In the genomic region with DNA sequence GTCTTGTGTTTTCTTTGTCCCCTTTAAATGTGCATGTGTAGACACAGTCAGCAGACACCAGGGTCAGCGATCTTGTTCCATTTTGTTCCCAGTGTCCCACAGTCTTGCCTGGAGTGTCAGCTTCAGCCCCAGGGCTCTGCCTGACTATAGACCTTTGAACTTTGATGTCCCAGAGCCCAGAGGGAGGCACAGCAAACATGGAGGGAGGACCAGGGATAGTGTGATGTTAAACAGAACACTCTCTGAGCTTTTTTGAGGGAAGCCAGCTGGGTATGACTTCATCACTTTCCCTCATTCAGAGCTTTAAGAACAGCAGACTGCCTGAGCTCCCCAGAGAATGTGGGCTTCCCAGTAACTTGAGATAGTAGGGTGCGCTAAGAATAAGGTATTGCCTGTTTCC, we compare ENCODE assay signal across 18 mouse cellular contexts. TPM values are rescaled to one million over a fixed set of nuclear protein-coding genes. Genes with fewer than 3 reads are reported as not detected.
DNase-seq lines count a peak whose midpoint lies in the region; ATAC-seq and TF ChIP-seq lines count a peak whose summit lies in the region.
"Had no signal": no experiment of that assay in that cellular context is flagged by ENCODE, and none has a peak within 500 bp of the region (broad histone marks: within the 10 kb centered on the region; RNA-seq: fewer than 3 reads in every experiment).

No protein-coding gene starts in this region.

- H3K27me3 ChIP-seq in embryonic facial prominence, embryonic 14.5 days (replicated peaks; ENCODE audit: control insufficient read depth, insufficient read depth, low read length) = no peaks in the 10 kb centered on the region
- no peaks in the 10 kb centered on the region for H3K27me3 ChIP-seq in heart, postnatal 0 days (ENCODE audit: control insufficient read depth, insufficient read depth, low read length)
- no peaks in the 10 kb centered on the region for H3K27me3 ChIP-seq in liver, embryonic 15.5 days
- H3K27me3 ChIP-seq in forebrain, embryonic 13.5 days = no peaks in the 10 kb centered on the region
- H3K27me3 ChIP-seq in hindbrain, embryonic 11.5 days (ENCODE audit: control insufficient read depth, insufficient read depth, low read length) = no peaks in the 10 kb centered on the region
- H3K27me3 ChIP-seq: hindbrain, embryonic 15.5 days; limb, embryonic 12.5 days had no signal

- TF ChIP-seq EP300 in heart, postnatal 0 days (IDR thresholded peaks at IDR 0.05; ENCODE audit: low read depth) = no peak

- no peak overlapping the region for H3K9ac ChIP-seq in embryonic facial prominence, embryonic 14.5 days (ENCODE audit: low read depth, low read length)
- H3K9ac ChIP-seq in heart, postnatal 0 days (replicated peaks; ENCODE audit: low read depth, low read length) = no peak overlapping the region
- H3K9ac ChIP-seq in liver, embryonic 15.5 days = no peak overlapping the region
- no peak overlapping the region for H3K9ac ChIP-seq in forebrain, embryonic 13.5 days
- no peak overlapping the region for H3K9ac ChIP-seq in hindbrain, embryonic 11.5 days (ENCODE audit: low read depth, low read length)
- H3K9ac ChIP-seq: hindbrain, embryonic 15.5 days; limb, embryonic 12.5 days had no signal

- intact Hi-C loops in heart, postnatal 36 days (cut with DNase I) = no loop called here
- intact Hi-C loops in left cerebral cortex, adult 2 months (cut with DNase I) = no loop called here

- peak; percentile 43 to 65 for DNase-seq in heart, adult 18-20 months
- DNase-seq in heart, postnatal 36 days = no peak
- peak; percentile 27 for DNase-seq in embryonic facial prominence, embryonic 14.5 days (ENCODE audit: low spot score)
- DNase-seq in heart, postnatal 0 days (ENCODE audit: low spot score) = no peak
- no peak for DNase-seq in hindbrain, embryonic 11.5 days (ENCODE audit: low spot score)
- DNase-seq in left cerebral cortex, adult 2 months (ENCODE audit: extremely low spot score in 1 of 2, low spot score in 2 of 2) = no peak
- DNase-seq: adrenal gland, adult 2 months; cerebellum, adult 9-11 months; gastrocnemius, postnatal 36 days; thymus, postnatal 4 days had no signal

- TF ChIP-seq CTCF in heart, postnatal 0 days (IDR thresholded peaks at IDR 0.05; ENCODE audit: low read depth) = no peak
- no peak for TF ChIP-seq CTCF in left cerebral cortex, adult 2 months (IDR thresholded peaks at IDR 0.05)

- H3K4me1 ChIP-seq in embryonic facial prominence, embryonic 14.5 days (ENCODE audit: control insufficient read depth, insufficient read depth, low read length) = peaks cover 19% of the 10 kb centered on the region
- H3K4me1 ChIP-seq in heart, postnatal 0 days (ENCODE audit: control insufficient read depth, insufficient read depth) = peaks cover 24% of the 10 kb centered on the region
- no peaks in the 10 kb centered on the region for H3K4me1 ChIP-seq in liver, embryonic 15.5 days (replicated peaks)
- no peaks in the 10 kb centered on the region for H3K4me1 ChIP-seq in forebrain, embryonic 13.5 days
- H3K4me1 ChIP-seq in hindbrain, embryonic 11.5 days (replicated peaks; ENCODE audit: control insufficient read depth, insufficient read depth, low read length) = no peaks in the 10 kb centered on the region
- H3K4me1 ChIP-seq: hindbrain, embryonic 15.5 days; megakaryocyte, embryonic 14.5 days had no signal

- no peak overlapping the region for H3K4me3 ChIP-seq in embryonic facial prominence, embryonic 14.5 days (ENCODE audit: low read depth, low read length)
- no peak overlapping the region for H3K4me3 ChIP-seq in heart, postnatal 0 days (ENCODE audit: low read depth, low read length)
- H3K4me3 ChIP-seq in liver, embryonic 15.5 days (replicated peaks) = no peak overlapping the region
- no peak overlapping the region for H3K4me3 ChIP-seq in forebrain, embryonic 13.5 days
- H3K4me3 ChIP-seq in hindbrain, embryonic 11.5 days (ENCODE audit: low read depth, low read length) = no peak overlapping the region
- H3K4me3 ChIP-seq in left cerebral cortex, adult 2 months = no peak overlapping the region
- H3K4me3 ChIP-seq: hindbrain, embryonic 15.5 days; limb, embryonic 12.5 days; megakaryocyte, embryonic 14.5 days had no signal

- H3K9me3 ChIP-seq in embryonic facial prominence, embryonic 14.5 days (ENCODE audit: control insufficient read depth, low read length) = no peaks in the 10 kb centered on the region
- no peaks in the 10 kb centered on the region for H3K9me3 ChIP-seq in heart, postnatal 0 days (replicated peaks; ENCODE audit: control insufficient read depth, low read length)
- no peaks in the 10 kb centered on the region for H3K9me3 ChIP-seq in liver, embryonic 15.5 days (replicated peaks)
- no peaks in the 10 kb centered on the region for H3K9me3 ChIP-seq in forebrain, embryonic 13.5 days (replicated peaks)
- no peaks in the 10 kb centered on the region for H3K9me3 ChIP-seq in hindbrain, embryonic 11.5 days (ENCODE audit: control insufficient read depth, low read length)
- H3K9me3 ChIP-seq: hindbrain, embryonic 15.5 days; limb, embryonic 12.5 days had no signal

- H3K27ac ChIP-seq in embryonic facial prominence, embryonic 14.5 days (replicated peaks; ENCODE audit: low read depth, low read length) = no peak overlapping the region
- H3K27ac ChIP-seq in heart, postnatal 0 days (ENCODE audit: low read depth) = no peak overlapping the region
- H3K27ac ChIP-seq in liver, embryonic 15.5 days (replicated peaks) = no peak overlapping the region
- H3K27ac ChIP-seq in forebrain, embryonic 13.5 days = no peak overlapping the region
- H3K27ac ChIP-seq in hindbrain, embryonic 11.5 days (ENCODE audit: low read depth, low read length) = no peak overlapping the region
- H3K27ac ChIP-seq in left cerebral cortex, adult 2 months = no peak overlapping the region
- H3K27ac ChIP-seq: hindbrain, embryonic 15.5 days; kidney, postnatal 0 days; limb, embryonic 12.5 days had no signal

- no peaks in the 10 kb centered on the region for H3K36me3 ChIP-seq in embryonic facial prominence, embryonic 14.5 days (ENCODE audit: control insufficient read depth, insufficient read depth, low read length)
- no peaks in the 10 kb centered on the region for H3K36me3 ChIP-seq in heart, postnatal 0 days (replicated peaks; ENCODE audit: control insufficient read depth, insufficient read depth, low read length)
- no peaks in the 10 kb centered on the region for H3K36me3 ChIP-seq in liver, embryonic 15.5 days (replicated peaks)
- no peaks in the 10 kb centered on the region for H3K36me3 ChIP-seq in forebrain, embryonic 13.5 days (ENCODE audit: poor library complexity, severe bottlenecking)
- no peaks in the 10 kb centered on the region for H3K36me3 ChIP-seq in hindbrain, embryonic 11.5 days (ENCODE audit: control insufficient read depth, insufficient read depth, low read length)
- H3K36me3 ChIP-seq: hindbrain, embryonic 15.5 days; limb, embryonic 12.5 days had no signal

- H3K4me2 ChIP-seq in embryonic facial prominence, embryonic 14.5 days (ENCODE audit: low read depth, low read length) = no peak overlapping the region
- H3K4me2 ChIP-seq in heart, postnatal 0 days (ENCODE audit: low read depth, low read length) = no peak overlapping the region
- H3K4me2 ChIP-seq in liver, embryonic 15.5 days = no peak overlapping the region
- H3K4me2 ChIP-seq in forebrain, embryonic 13.5 days = no peak overlapping the region
- H3K4me2 ChIP-seq in hindbrain, embryonic 11.5 days (replicated peaks; ENCODE audit: low read depth, low read length) = no peak overlapping the region
- H3K4me2 ChIP-seq: hindbrain, embryonic 15.5 days; limb, embryonic 12.5 days had no signal

- 49% methylated on average over 2 of the region's 2 CpGs for WGBS in embryonic facial prominence, embryonic 14.5 days
- 40% methylated on average over 2 of the region's 2 CpGs for WGBS in heart, postnatal 0 days
- 60% methylated on average over 2 of the region's 2 CpGs for WGBS in liver, embryonic 15.5 days (ENCODE audit: insufficient replicate concordance)
- WGBS in forebrain, embryonic 13.5 days = 76% methylated on average over 2 of the region's 2 CpGs
- WGBS in hindbrain, embryonic 11.5 days = 55% methylated on average over 2 of the region's 2 CpGs

- ATAC-seq in embryonic facial prominence, embryonic 14.5 days (ENCODE audit: low read depth) = no peak
- ATAC-seq in heart, postnatal 0 days (ENCODE audit: insufficient read depth, low read depth) = peak; percentile 65
- peak; percentile 57 for ATAC-seq in liver, embryonic 15.5 days (ENCODE audit: insufficient read depth)
- no peak for ATAC-seq in forebrain, embryonic 13.5 days
- no peak for ATAC-seq in hindbrain, embryonic 11.5 days (ENCODE audit: low FRiP score)

RNA-seq across cellular contexts. Expression of a gene that starts 39.0 kb away (rescaled TPM):
- total RNA-seq in heart, adult 18-20 months (2021) = 1 to 10 TPM in 1 of 2 experiments, not detected in 1; 1.3 TPM
- total RNA-seq in heart, postnatal 36 days (2021) = under 1 TPM; 0.27 to 0.28 TPM
- 0.63 and 1.1 TPM in 2 replicates for polyA plus RNA-seq in embryonic facial prominence, embryonic 14.5 days (2014; fragmentation: Nextera tagmentation; extraction: Ambion mirVana)
- 0.27 and 1.0 TPM in 2 replicates for total RNA-seq in heart, postnatal 0 days (2014; rRNA removed; ENCODE audit: low replicate concordance)
- polyA plus RNA-seq in heart, postnatal 0 days (2015; fragmentation: Nextera tagmentation; extraction: Ambion mirVana) = 0.84 and 0.87 TPM in 2 replicates
- not detected in 2 replicates for polyA plus RNA-seq in liver, embryonic 15.5 days (2015; fragmentation: Nextera tagmentation; extraction: Ambion mirVana)
- 0.34 and 0.71 TPM in 2 replicates for polyA plus RNA-seq in forebrain, embryonic 13.5 days (2015; fragmentation: Nextera tagmentation; extraction: Ambion mirVana)
- polyA plus RNA-seq in hindbrain, embryonic 11.5 days (2014; fragmentation: Nextera tagmentation; extraction: Ambion mirVana) = 1.0 and 1.9 TPM in 2 replicates
- total RNA-seq in left cerebral cortex, adult 2 months (2021) = not detected
- total RNA-seq: adrenal gland, adult 2 months; gastrocnemius, postnatal 36 days had no signal
- polyA plus RNA-seq: adrenal gland, adult 2 months had no signal

RNA-seq across cellular contexts. Expression of a gene that starts 42.6 kb away (rescaled TPM):
- total RNA-seq in heart, adult 18-20 months (2021) = 100 to 1,000 TPM; 105 to 115 TPM
- total RNA-seq in heart, postnatal 36 days (2021) = 100 to 1,000 TPM in 1 of 2 experiments, 10 to 100 TPM in 1; 97.5 to 103 TPM
- 54.3 and 55.3 TPM in 2 replicates for polyA plus RNA-seq in embryonic facial prominence, embryonic 14.5 days (2014; fragmentation: Nextera tagmentation; extraction: Ambion mirVana)
- 20.8 and 25.2 TPM in 2 replicates for total RNA-seq in heart, postnatal 0 days (2014; rRNA removed; ENCODE audit: low replicate concordance)
- 46.9 and 49.0 TPM in 2 replicates for polyA plus RNA-seq in heart, postnatal 0 days (2015; fragmentation: Nextera tagmentation; extraction: Ambion mirVana)
- 2.5 and 2.9 TPM in 2 replicates for polyA plus RNA-seq in liver, embryonic 15.5 days (2015; fragmentation: Nextera tagmentation; extraction: Ambion mirVana)
- 20.5 and 22.3 TPM in 2 replicates for polyA plus RNA-seq in forebrain, embryonic 13.5 days (2015; fragmentation: Nextera tagmentation; extraction: Ambion mirVana)
- 24.6 and 26.3 TPM in 2 replicates for polyA plus RNA-seq in hindbrain, embryonic 11.5 days (2014; fragmentation: Nextera tagmentation; extraction: Ambion mirVana)
- total RNA-seq in left cerebral cortex, adult 2 months (2021) = 10 to 100 TPM; 39.8 to 42.9 TPM

RNA-seq across cellular contexts. Expression of a gene that starts 57.8 kb away (rescaled TPM):
- not detected for total RNA-seq in heart, adult 18-20 months (2021)
- total RNA-seq in heart, postnatal 36 days (2021) = not detected
- 0.08 TPM in 1 of 2 replicates, not detected in the other for polyA plus RNA-seq in embryonic facial prominence, embryonic 14.5 days (2014; fragmentation: Nextera tagmentation; extraction: Ambion mirVana)
- 0.23 TPM in 1 of 2 replicates, not detected in the other for total RNA-seq in heart, postnatal 0 days (2014; rRNA removed; ENCODE audit: low replicate concordance)
- 0.07 TPM in 1 of 2 replicates, not detected in the other for polyA plus RNA-seq in heart, postnatal 0 days (2015; fragmentation: Nextera tagmentation; extraction: Ambion mirVana)
- 0.03 TPM in 2 replicates for polyA plus RNA-seq in liver, embryonic 15.5 days (2015; fragmentation: Nextera tagmentation; extraction: Ambion mirVana)
- not detected in 2 replicates for polyA plus RNA-seq in forebrain, embryonic 13.5 days (2015; fragmentation: Nextera tagmentation; extraction: Ambion mirVana)
- 0.15 TPM in 1 of 2 replicates, not detected in the other for polyA plus RNA-seq in hindbrain, embryonic 11.5 days (2014; fragmentation: Nextera tagmentation; extraction: Ambion mirVana)
- total RNA-seq in left cerebral cortex, adult 2 months (2021) = not detected
- total RNA-seq: adrenal gland, adult 2 months; gastrocnemius, postnatal 36 days; monocyte, adult 5-6 weeks had no signal
- polyA plus RNA-seq: adrenal gland, adult 2 months; hindbrain, embryonic 15.5 days; limb, embryonic 12.5 days; neural tube, embryonic 14.5 days had no signal

Comparison
In these comparisons a context has a peak if more than half of its experiments do, and no peak if none do; other contexts are left out.
1. DNase-seq: peak in heart, adult 18-20 months (2 of 2) and embryonic facial prominence, embryonic 14.5 days (single experiment); none in heart, postnatal 36 days (0 of 2), heart, postnatal 0 days (single experiment), hindbrain, embryonic 11.5 days (single experiment) and left cerebral cortex, adult 2 months (0 of 2).
2. ATAC-seq: peak in heart, postnatal 0 days (single experiment) and liver, embryonic 15.5 days (single experiment); none in embryonic facial prominence, embryonic 14.5 days (single experiment), forebrain, embryonic 13.5 days (single experiment) and hindbrain, embryonic 11.5 days (single experiment).